Mouse (Mus musculus): ENCODE data around the gene Fam111a. TPM values are rescaled to one million over a fixed set of nuclear protein-coding genes. Genes with fewer than 3 reads are reported as not detected.

Fam111a gene
- polyA plus RNA-seq, 1 experiment from 2014 or later: 28.7 TPM

DNA sequence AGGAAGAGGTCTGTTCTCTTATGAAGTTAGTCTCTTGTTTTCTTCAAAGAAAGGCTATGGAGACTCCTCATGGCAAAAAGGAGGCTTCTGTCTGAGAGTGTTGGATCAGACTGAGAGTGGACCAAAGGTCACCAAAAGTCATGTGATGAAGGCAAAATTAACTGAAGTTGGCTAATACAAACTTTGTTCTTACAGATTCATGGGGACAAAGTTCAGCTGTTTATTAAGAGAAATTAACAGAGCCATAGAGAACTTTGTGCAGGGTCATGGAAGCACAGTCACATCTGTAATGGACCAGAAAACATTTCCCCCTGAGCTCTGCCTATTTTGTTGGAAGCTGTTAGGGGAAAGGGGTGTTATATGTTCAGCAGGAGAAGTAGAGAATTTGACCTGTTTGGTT is 62.8 kb downstream of the Fam111a start:
- ATAC-seq (replicated peaks; ENCODE audit: low FRiP score) (no peak), DNase-seq (ENCODE audit: low spot score) (no peak)
- H3K4me1 ChIP-seq (replicated peaks; ENCODE audit: control insufficient read depth, insufficient read depth, low read length): no peaks in the 10 kb centered on the region
- H3K27ac ChIP-seq (ENCODE audit: low read depth, low read length): no peak overlapping the region
- no peak overlapping the region for H3K9ac ChIP-seq (ENCODE audit: low read length)
- H3K9me3 ChIP-seq (ENCODE audit: control insufficient read depth, low read length): no peaks in the 10 kb centered on the region
- no peak overlapping the region for H3K4me2 ChIP-seq (ENCODE audit: low read depth, low read length, severe bottlenecking)
- no peaks in the 10 kb centered on the region for H3K36me3 ChIP-seq (ENCODE audit: control insufficient read depth, insufficient read depth, low read length)
- no peak overlapping the region for H3K4me3 ChIP-seq (ENCODE audit: low read depth, low read length)
- no peaks in the 10 kb centered on the region for H3K27me3 ChIP-seq (ENCODE audit: control insufficient read depth, insufficient read depth, low read length)

DNA sequence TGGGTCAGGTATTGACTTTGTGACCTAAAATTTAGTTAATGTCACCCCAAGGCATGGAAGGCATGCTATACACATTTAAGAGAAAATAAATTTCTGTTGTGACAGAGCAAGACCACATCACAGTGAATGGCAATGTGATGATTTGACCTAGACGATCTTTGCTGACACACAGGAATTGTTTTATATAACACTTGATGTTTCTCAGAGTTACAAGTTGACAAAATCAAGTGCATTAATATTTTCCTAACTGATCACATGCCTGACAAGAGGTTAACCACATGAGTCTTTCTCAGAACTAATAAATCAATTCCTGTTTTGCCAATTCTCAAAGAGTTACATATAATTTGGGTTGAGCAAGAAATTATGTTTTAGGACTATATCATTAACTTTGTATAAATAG is 68.1 kb downstream of the Fam111a start:
- no peak overlapping the region for H3K9ac ChIP-seq (ENCODE audit: low read length)
- H3K4me1 ChIP-seq (replicated peaks; ENCODE audit: control insufficient read depth, insufficient read depth, low read length): no peaks in the 10 kb centered on the region
- ATAC-seq (replicated peaks; ENCODE audit: low FRiP score): no peak
- H3K4me3 ChIP-seq (ENCODE audit: low read depth, low read length): no peak overlapping the region
- WGBS: 78% methylated on average over 1 of the region's 1 CpGs
- no peaks in the 10 kb centered on the region for H3K36me3 ChIP-seq (ENCODE audit: control insufficient read depth, insufficient read depth, low read length)
- H3K4me2 ChIP-seq (ENCODE audit: low read depth, low read length, severe bottlenecking): no peak overlapping the region
- no peaks in the 10 kb centered on the region for H3K9me3 ChIP-seq (ENCODE audit: control insufficient read depth, low read length)
- H3K27ac ChIP-seq (ENCODE audit: low read depth, low read length): no peak overlapping the region
- no peaks in the 10 kb centered on the region for H3K27me3 ChIP-seq (ENCODE audit: control insufficient read depth, insufficient read depth, low read length)
- DNase-seq (ENCODE audit: low spot score): no peak

DNA sequence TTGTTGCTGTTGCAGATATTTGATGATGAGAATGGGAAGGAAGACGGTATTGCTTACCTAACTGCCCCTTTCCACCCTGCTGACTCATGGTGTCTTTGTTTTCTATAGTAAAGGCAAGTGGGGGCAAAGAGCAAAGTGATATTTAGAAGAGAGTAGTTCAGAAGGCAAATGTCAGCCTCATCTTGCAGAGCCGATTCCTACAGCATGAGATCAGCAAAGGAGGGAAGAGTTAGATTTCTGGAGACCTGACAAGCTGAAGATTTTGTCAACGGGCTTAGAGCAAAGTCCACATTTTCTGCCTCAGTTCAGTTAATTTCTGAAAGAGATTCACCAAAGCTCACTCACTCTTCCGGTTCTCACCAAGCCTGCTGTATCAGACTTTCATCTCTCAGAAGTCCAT is 87.6 kb downstream of the Fam111a start, which contains the start of gene Glyat:
Glyat (plus strand) TSS at position 133 of the 400 bp plus-strand sequence.
- no peaks in the 10 kb centered on the region for H3K4me1 ChIP-seq (replicated peaks; ENCODE audit: control insufficient read depth, insufficient read depth, low read length)
- 83% methylated on average over 4 of the region's 4 CpGs for WGBS
- H3K9ac ChIP-seq (ENCODE audit: low read length): no peak within 1 kb of the TSS
- no peaks in the 10 kb centered on the region for H3K9me3 ChIP-seq (ENCODE audit: control insufficient read depth, low read length)
- ATAC-seq (replicated peaks; ENCODE audit: low FRiP score) (no peak), DNase-seq (ENCODE audit: low spot score) (no peak)
- H3K4me2 ChIP-seq (ENCODE audit: low read depth, low read length, severe bottlenecking): no peak within 1 kb of the TSS
- no peaks in the 10 kb centered on the region for H3K27me3 ChIP-seq (ENCODE audit: control insufficient read depth, insufficient read depth, low read length)
- no peak within 1 kb of the TSS for H3K27ac ChIP-seq (ENCODE audit: low read depth, low read length)
- no peaks in the 10 kb centered on the region for H3K36me3 ChIP-seq (ENCODE audit: control insufficient read depth, insufficient read depth, low read length)
- H3K4me3 ChIP-seq (ENCODE audit: low read depth, low read length): no peak within 1 kb of the TSS

DNA sequence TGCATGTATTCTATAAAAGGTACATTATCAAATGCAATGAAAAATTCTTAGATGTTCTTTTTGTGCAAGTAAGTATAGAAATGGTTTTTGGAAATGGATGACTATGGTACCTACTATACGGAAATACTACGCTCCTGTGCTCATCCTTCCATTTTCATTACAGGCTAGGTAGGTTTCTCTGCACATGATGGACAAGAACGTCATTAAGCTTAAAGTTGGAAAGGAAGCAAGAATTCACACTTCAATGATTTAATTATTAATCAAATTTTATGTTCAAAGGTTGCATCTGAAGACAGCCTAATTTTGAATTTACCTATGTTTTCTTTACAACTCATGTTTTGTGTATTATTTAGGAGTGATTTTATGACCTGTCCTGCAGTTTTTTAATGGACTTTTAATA is 88.7 kb downstream of the Fam111a start:
- H3K4me1 ChIP-seq (replicated peaks; ENCODE audit: control insufficient read depth, insufficient read depth, low read length): no peaks in the 10 kb centered on the region
- H3K9me3 ChIP-seq (ENCODE audit: control insufficient read depth, low read length): no peaks in the 10 kb centered on the region
- H3K27me3 ChIP-seq (ENCODE audit: control insufficient read depth, insufficient read depth, low read length): no peaks in the 10 kb centered on the region
- ATAC-seq (replicated peaks; ENCODE audit: low FRiP score) (no peak), DNase-seq (ENCODE audit: low spot score) (no peak)
- H3K4me3 ChIP-seq (ENCODE audit: low read depth, low read length): no peak overlapping the region
- 91% methylated on average over 3 of the region's 3 CpGs for WGBS
- H3K27ac ChIP-seq (ENCODE audit: low read depth, low read length): no peak overlapping the region
- no peaks in the 10 kb centered on the region for H3K36me3 ChIP-seq (ENCODE audit: control insufficient read depth, insufficient read depth, low read length)
- H3K9ac ChIP-seq (ENCODE audit: low read length): no peak overlapping the region
- no peak overlapping the region for H3K4me2 ChIP-seq (ENCODE audit: low read depth, low read length, severe bottlenecking)

DNA sequence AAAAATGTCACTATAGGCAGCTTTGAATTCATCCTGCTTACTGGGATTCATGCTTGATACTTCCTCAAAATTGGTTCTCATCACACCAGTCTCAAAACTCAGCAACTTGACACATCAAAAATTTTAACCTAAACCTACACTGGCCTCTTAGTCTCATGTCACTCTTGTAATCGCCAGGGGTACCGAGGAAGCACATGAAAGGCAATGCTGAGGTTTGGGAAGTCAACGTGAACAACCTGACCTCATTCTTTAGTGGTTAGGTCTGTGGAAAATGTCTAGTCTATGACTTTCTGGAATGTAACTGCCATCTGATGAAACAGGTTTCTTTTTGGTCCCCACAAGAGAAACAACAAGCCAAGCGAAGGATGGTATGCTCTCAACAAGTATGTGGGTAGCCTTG is 89.4 kb downstream of the Fam111a start:
- Histone ChIP-seq H3K4me2 (ENCODE audit: low read depth, low read length, severe bottlenecking) (no peak overlapping the region), H3K4me3 (ENCODE audit: low read depth, low read length) (no peak overlapping the region), H3K27me3 (ENCODE audit: control insufficient read depth, insufficient read depth, low read length) (no peaks in the 10 kb centered on the region), H3K9ac (ENCODE audit: low read length) (no peak overlapping the region), H3K9me3 (ENCODE audit: control insufficient read depth, low read length) (no peaks in the 10 kb centered on the region), H3K27ac (ENCODE audit: low read depth, low read length) (no peak overlapping the region), H3K36me3 (ENCODE audit: control insufficient read depth, insufficient read depth, low read length) (no peaks in the 10 kb centered on the region), H3K4me1 (replicated peaks; ENCODE audit: control insufficient read depth, insufficient read depth, low read length) (no peaks in the 10 kb centered on the region)
- no peak for ATAC-seq (replicated peaks; ENCODE audit: low FRiP score)
- WGBS: 88% methylated on average over 4 of the region's 4 CpGs
- DNase-seq (ENCODE audit: low spot score): no peak

DNA sequence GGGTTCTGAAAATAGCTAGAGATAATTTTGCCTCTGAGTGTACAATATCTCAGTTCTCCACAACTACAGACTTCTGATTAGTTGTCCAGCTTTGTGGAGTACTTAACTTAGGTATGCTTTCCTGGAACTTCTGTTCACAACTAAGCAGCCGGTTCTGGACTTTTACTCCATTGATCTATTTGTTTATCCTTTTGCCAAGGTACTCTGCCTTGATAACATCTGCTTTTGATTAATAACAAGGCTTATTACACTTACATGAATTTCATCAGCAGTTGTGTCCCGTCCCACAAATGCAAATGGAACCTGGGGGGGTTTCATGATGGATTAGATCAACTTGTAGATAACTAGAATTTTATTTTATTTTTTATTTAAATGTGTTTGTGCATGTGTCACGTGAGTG is 91.3 kb downstream of the Fam111a start:
- ATAC-seq (replicated peaks; ENCODE audit: low FRiP score): no peak
- no peak overlapping the region for H3K9ac ChIP-seq (ENCODE audit: low read length)
- WGBS: 76% methylated on average over 3 of the region's 3 CpGs
- no peak overlapping the region for H3K27ac ChIP-seq (ENCODE audit: low read depth, low read length)
- no peaks in the 10 kb centered on the region for H3K4me1 ChIP-seq (replicated peaks; ENCODE audit: control insufficient read depth, insufficient read depth, low read length)
- H3K27me3 ChIP-seq (ENCODE audit: control insufficient read depth, insufficient read depth, low read length): no peaks in the 10 kb centered on the region
- no peak for DNase-seq (ENCODE audit: low spot score)
- no peaks in the 10 kb centered on the region for H3K36me3 ChIP-seq (ENCODE audit: control insufficient read depth, insufficient read depth, low read length)
- H3K4me3 ChIP-seq (ENCODE audit: low read depth, low read length): no peak overlapping the region
- no peaks in the 10 kb centered on the region for H3K9me3 ChIP-seq (ENCODE audit: control insufficient read depth, low read length)
- H3K4me2 ChIP-seq (ENCODE audit: low read depth, low read length, severe bottlenecking): no peak overlapping the region

DNA sequence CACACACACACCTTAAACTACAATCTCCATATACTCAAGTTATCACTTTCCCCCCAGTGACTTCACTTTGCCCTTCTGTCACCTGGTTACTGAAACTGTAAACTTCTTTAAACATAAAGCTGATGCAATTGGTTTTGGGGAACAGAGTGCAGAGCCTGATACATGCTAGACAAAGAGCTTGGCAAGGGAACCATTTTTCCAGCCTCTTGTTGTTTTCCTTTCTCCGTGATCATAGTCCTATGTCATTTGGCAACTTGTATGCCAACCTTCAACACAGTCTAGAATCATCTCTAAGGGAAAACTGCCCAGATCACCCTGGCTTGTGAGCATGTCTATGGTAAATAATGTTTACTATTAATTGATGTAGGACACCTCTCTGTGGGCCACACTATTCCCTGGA is 92.5 kb downstream of the Fam111a start:
- Histone ChIP-seq H3K27ac (ENCODE audit: low read depth, low read length) (no peak overlapping the region), H3K4me2 (ENCODE audit: low read depth, low read length, severe bottlenecking) (no peak overlapping the region), H3K9me3 (ENCODE audit: control insufficient read depth, low read length) (no peaks in the 10 kb centered on the region), H3K27me3 (ENCODE audit: control insufficient read depth, insufficient read depth, low read length) (no peaks in the 10 kb centered on the region), H3K4me3 (ENCODE audit: low read depth, low read length) (no peak overlapping the region), H3K4me1 (replicated peaks; ENCODE audit: control insufficient read depth, insufficient read depth, low read length) (no peaks in the 10 kb centered on the region), H3K36me3 (ENCODE audit: control insufficient read depth, insufficient read depth, low read length) (no peaks in the 10 kb centered on the region), H3K9ac (ENCODE audit: low read length) (no peak overlapping the region)
- no peak for ATAC-seq (replicated peaks; ENCODE audit: low FRiP score)
- no peak for DNase-seq (ENCODE audit: low spot score)
- WGBS: 90% methylated on average over 1 of the region's 1 CpGs

Other genes with a start within 250 kb of the Fam111a start
- gene Olfr1436, start 246.6 kb upstream of the Fam111a start, polyA plus RNA-seq (2014; fragmentation: Nextera tagmentation; extraction: Ambion mirVana): not detected in 2 replicates
- not detected in 2 replicates for gene Olfr1437, start 220.6 kb upstream of the Fam111a start, polyA plus RNA-seq (2014; fragmentation: Nextera tagmentation; extraction: Ambion mirVana)
- not detected in 2 replicates for gene Olfr1438-ps1, start 209.8 kb upstream of the Fam111a start, polyA plus RNA-seq (2014; fragmentation: Nextera tagmentation; extraction: Ambion mirVana)
- gene Olfr1440, start 158.5 kb upstream of the Fam111a start, polyA plus RNA-seq (2014; fragmentation: Nextera tagmentation; extraction: Ambion mirVana): not detected in 2 replicates
- gene Olfr1441, start 128.3 kb upstream of the Fam111a start, polyA plus RNA-seq (2014; fragmentation: Nextera tagmentation; extraction: Ambion mirVana): not detected in 2 replicates
- gene Pfpl, start 117.8 kb upstream of the Fam111a start, polyA plus RNA-seq (2014; fragmentation: Nextera tagmentation; extraction: Ambion mirVana): not detected in 2 replicates
- 0.28 and 0.41 TPM in 2 replicates for gene Mpeg1, start 85.0 kb upstream of the Fam111a start, polyA plus RNA-seq (2014; fragmentation: Nextera tagmentation; extraction: Ambion mirVana)
- 39.8 and 40.2 TPM in 2 replicates for gene Dtx4, start 44.3 kb upstream of the Fam111a start, polyA plus RNA-seq (2014; fragmentation: Nextera tagmentation; extraction: Ambion mirVana)
- gene Gm4952, start 54.2 kb downstream of the Fam111a start, polyA plus RNA-seq (2014; fragmentation: Nextera tagmentation; extraction: Ambion mirVana): not detected in 2 replicates
- not detected in 2 replicates for gene Glyat, start 87.6 kb downstream of the Fam111a start, polyA plus RNA-seq (2014; fragmentation: Nextera tagmentation; extraction: Ambion mirVana)
- not detected in 2 replicates for gene Olfr1442, start 124.7 kb downstream of the Fam111a start, polyA plus RNA-seq (2014; fragmentation: Nextera tagmentation; extraction: Ambion mirVana)
- not detected in 2 replicates for gene Olfr1443, start 132.4 kb downstream of the Fam111a start, polyA plus RNA-seq (2014; fragmentation: Nextera tagmentation; extraction: Ambion mirVana)
- not detected in 2 replicates for gene Keg1, start 150.0 kb downstream of the Fam111a start, polyA plus RNA-seq (2014; fragmentation: Nextera tagmentation; extraction: Ambion mirVana)
- 0.37 and 0.80 TPM in 2 replicates for gene Cntf, start 219.9 kb downstream of the Fam111a start, polyA plus RNA-seq (2014; fragmentation: Nextera tagmentation; extraction: Ambion mirVana)